Mouse (Mus musculus) kidney, postnatal 0 days (tissue): Measurements from ENCODE around the gene Ifrd1. TPM values are rescaled to one million over a fixed set of nuclear protein-coding genes. Genes with fewer than 3 reads are reported as not detected.

Experiments
- ATAC-seq: fragments of 200-750 bp; cut with Nextera tagmentation; replicated peaks from 2 replicates; pipeline ENCODE4 v1.8.0; 2017; ENCODE audit warnings: low read depth, moderate number of reproducible peaks, moderate TSS enrichment, moderate library complexity; ENCODE audit not compliant: low FRiP score
- DNase-seq: peaks from one replicate; pipeline ENCODE4 v3.0.0-alpha.2; 2016; ENCODE audit warnings: low spot score
- H3K27ac ChIP-seq: fragments of 300-500 bp; sonication (generic); 2 replicates; pipeline ENCODE4 v1.5.1; 2014; ENCODE audit warnings: mild to moderate bottlenecking
- H3K27me3 ChIP-seq: fragments of 300-500 bp; sonication (generic); 2 replicates; pipeline ENCODE4 v1.6.1; 2014; ENCODE audit warnings: low read length, mixed read lengths; ENCODE audit not compliant: insufficient read depth
- H3K36me3 ChIP-seq: fragments of 300-500 bp; sonication (generic); 2 replicates; pipeline ENCODE4 v1.6.1; 2014; ENCODE audit warnings: low read length, mixed read lengths; ENCODE audit not compliant: insufficient read depth
- H3K4me1 ChIP-seq: fragments of 300-500 bp; sonication (generic); replicated peaks from 2 replicates; pipeline ENCODE4 v1.6.1; 2014; ENCODE audit warnings: antibody characterized with exemption, low read length, mixed read lengths; ENCODE audit not compliant: insufficient read depth
- H3K4me2 ChIP-seq: fragments of 300-500 bp; sonication (generic); 2 replicates; pipeline ENCODE4 v1.6.1; 2014; ENCODE audit warnings: mild to moderate bottlenecking, low read length, moderate library complexity, mixed read lengths
- H3K4me3 ChIP-seq: fragments of 300-500 bp; sonication (generic); replicated peaks from 2 replicates; pipeline ENCODE4 v1.5.1; 2014; ENCODE audit warnings: low read depth, low read length
- H3K9ac ChIP-seq: fragments of 300-500 bp; sonication (generic); 2 replicates; pipeline ENCODE4 v1.6.1; 2014; ENCODE audit warnings: low read depth, low read length
- H3K9me3 ChIP-seq: fragments of 300-500 bp; sonication (generic); replicated peaks from 2 replicates; pipeline ENCODE4 v1.6.1; 2016; ENCODE audit warnings: low read length, inconsistent platforms, mixed read lengths
- CTCF ChIP-seq: IDR thresholded peaks from 2 replicates; pipeline ENCODE4 v1.5.1; 2016; ENCODE audit warnings: antibody characterized with exemption, low read depth, mild to moderate bottlenecking, moderate library complexity
- WGBS: fragments of 180-500 bp; shearing (Covaris S2); extraction: QIAGEN DNeasy Blood & Tissue Kit; methylation state at CpG from one replicate; pipeline ENCODE4 v1.1.7; 2014; 5-methylcytosine and 5-hydroxymethylcytosine counted together
- polyA plus RNA-seq: library from polyadenylated mRNA; unstranded; fragments of >200 nt; fragmentation: Nextera tagmentation; extraction: Ambion mirVana; gene quantifications from 2 replicates; pipeline ENCODE4 v1.2.1, GENCODE M21; 2015

Ifrd1 gene
- polyA plus RNA-seq, 1 experiment from 2014 or later: 119 TPM

DNA sequence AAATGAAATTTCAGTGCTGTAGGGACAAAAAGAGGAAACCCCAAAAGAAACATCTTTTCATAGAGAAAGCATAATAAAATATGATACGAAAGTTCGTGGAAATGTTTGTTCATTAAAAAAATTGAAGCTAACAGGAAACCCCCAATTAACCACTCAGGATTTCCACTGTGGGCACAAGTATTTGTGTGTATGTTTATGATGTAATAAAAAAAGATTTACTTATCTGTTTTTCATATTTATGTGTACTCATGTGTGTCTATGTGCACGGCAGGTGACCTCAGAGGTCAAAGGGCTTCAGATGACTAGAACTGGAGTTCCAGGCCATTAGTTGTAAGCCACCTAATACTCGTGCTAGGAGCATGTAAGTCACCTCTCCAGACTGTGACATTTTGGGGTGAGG, 24.4 kb upstream of the Ifrd1 start:
- WGBS: 45% methylated on average over 4 of the region's 4 CpGs
- Histone ChIP-seq H3K9me3 (no peaks in the 10 kb centered on the region), H3K36me3 (no peaks in the 10 kb centered on the region), H3K27me3 (no peaks in the 10 kb centered on the region), H3K9ac (no peak overlapping the region), H3K4me1 (no peaks in the 10 kb centered on the region), H3K4me2 (no peak overlapping the region), H3K4me3 (no peak overlapping the region), H3K27ac (no peak overlapping the region)
- no peak for TF ChIP-seq CTCF
- DNase-seq (no peak), ATAC-seq (no peak)

DNA sequence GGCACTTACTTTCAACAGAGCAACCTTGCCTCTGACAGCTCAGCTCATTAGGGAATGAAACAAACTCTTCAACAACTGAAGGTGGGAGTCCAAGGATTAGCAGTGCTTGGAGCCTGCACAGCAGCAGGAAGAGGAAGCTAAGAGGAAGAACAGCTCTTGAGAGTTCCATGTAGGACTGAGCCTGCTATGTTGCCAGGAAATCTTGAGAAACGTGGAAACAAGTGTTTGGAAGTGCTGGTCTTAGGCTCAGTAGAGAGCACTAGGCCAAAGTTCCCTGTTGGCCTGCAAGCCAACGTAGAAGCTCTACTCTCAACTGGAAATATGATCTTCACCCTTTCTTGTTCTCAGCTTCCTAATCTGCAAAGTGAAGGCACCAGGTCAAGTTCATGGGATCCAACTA, 20.0 kb upstream of the Ifrd1 start:
- Histone ChIP-seq H3K4me2 (no peak overlapping the region), H3K9ac (no peak overlapping the region), H3K36me3 (no peaks in the 10 kb centered on the region), H3K4me1 (no peaks in the 10 kb centered on the region), H3K27ac (no peak overlapping the region), H3K9me3 (no peaks in the 10 kb centered on the region), H3K27me3 (no peaks in the 10 kb centered on the region), H3K4me3 (no peak overlapping the region)
- ATAC-seq (no peak), DNase-seq (no peak)
- WGBS: 81% methylated on average over 2 of the region's 2 CpGs
- no peak for TF ChIP-seq CTCF

DNA sequence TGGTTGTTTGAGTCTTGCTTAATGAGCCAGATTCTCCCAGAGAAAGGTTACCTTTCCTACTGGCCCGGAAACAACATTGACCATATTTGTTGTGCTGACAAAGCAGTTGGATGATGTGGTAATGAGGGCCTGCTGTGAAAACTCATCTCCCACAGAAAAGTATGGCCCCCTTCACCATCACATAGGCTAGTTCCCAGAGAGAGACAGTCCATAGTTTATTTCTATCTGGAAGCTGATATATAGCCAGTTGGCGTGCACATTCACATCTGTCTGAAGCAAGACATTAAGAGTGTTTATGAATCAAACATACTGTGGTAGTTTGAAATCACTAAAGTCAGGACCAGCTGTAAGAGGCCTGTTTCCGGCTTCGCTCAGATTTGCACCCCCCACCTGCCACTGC, 15.4 kb upstream of the Ifrd1 start:
- H3K9ac ChIP-seq: no peak overlapping the region
- no peaks in the 10 kb centered on the region for H3K36me3 ChIP-seq
- TF ChIP-seq CTCF: no peak
- H3K9me3 ChIP-seq: no peaks in the 10 kb centered on the region
- H3K27ac ChIP-seq: no peak overlapping the region
- 68% methylated on average over 4 of the region's 4 CpGs for WGBS
- no peak overlapping the region for H3K4me3 ChIP-seq
- ATAC-seq (no peak), DNase-seq (no peak)
- no peaks in the 10 kb centered on the region for H3K4me1 ChIP-seq
- H3K27me3 ChIP-seq: no peaks in the 10 kb centered on the region
- no peak overlapping the region for H3K4me2 ChIP-seq

DNA sequence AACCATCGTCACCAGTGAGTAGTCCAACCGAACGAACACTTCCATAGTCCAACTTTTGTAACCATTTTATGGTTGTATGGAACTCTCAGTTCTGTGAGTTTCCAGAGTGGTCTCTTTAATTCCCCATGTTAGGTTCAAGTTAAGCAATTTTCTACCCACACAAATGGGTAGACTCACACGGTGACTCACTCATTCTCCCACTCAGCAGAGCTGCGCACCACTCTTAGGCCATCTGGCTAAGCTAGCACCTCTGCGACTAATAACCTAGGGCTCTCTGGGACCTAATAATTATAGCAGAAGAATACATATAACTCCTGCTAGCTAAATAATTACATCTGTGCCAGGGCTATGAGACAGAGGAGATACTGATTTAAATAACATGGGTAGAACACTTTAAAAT, 14.7 kb upstream of the Ifrd1 start:
- ATAC-seq: no peak
- no peaks in the 10 kb centered on the region for H3K9me3 ChIP-seq
- 94% methylated on average over 6 of the region's 6 CpGs for WGBS
- H3K27me3 ChIP-seq: no peaks in the 10 kb centered on the region
- H3K4me1 ChIP-seq: no peaks in the 10 kb centered on the region
- no peak overlapping the region for H3K4me3 ChIP-seq
- no peak overlapping the region for H3K27ac ChIP-seq
- no peak overlapping the region for H3K9ac ChIP-seq
- TF ChIP-seq CTCF: no peak
- H3K36me3 ChIP-seq: no peaks in the 10 kb centered on the region
- no peak for DNase-seq
- H3K4me2 ChIP-seq: no peak overlapping the region

DNA sequence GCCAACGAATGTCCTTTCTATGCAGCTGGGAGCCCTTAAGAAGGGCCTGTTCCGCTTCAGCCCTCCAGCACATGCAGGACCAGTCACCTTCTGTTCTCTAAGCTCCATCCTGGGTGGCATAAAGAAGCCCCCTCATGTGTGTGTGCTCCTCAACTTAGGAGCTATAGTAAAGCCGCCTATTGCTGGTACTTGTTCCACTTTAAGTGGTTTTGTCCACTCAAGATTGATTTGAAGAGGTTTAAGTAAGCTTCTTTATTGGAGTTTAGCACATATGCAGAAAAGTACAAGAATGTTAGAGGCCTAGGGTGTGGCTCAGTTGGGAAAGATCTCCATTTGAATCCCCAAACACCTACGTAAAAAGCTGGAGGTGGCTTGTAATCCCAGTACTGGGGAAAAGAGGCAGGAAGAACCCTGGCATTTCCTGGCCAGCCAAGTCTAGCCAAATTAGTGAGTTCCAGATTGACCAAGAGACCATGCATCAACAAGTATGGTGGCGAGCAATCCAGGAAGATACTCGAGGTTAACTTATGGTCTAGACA, 10.2 kb upstream of the Ifrd1 start:
- ATAC-seq (no peak), DNase-seq (no peak)
- Histone ChIP-seq H3K27me3 (no peaks in the 10 kb centered on the region), H3K4me2 (no peak overlapping the region), H3K4me1 (no peaks in the 10 kb centered on the region), H3K27ac (no peak overlapping the region), H3K9me3 (no peaks in the 10 kb centered on the region), H3K9ac (no peak overlapping the region), H3K36me3 (no peaks in the 10 kb centered on the region), H3K4me3 (no peak overlapping the region)
- WGBS: 90% methylated on average over 6 of the region's 6 CpGs
- no peak for TF ChIP-seq CTCF

DNA sequence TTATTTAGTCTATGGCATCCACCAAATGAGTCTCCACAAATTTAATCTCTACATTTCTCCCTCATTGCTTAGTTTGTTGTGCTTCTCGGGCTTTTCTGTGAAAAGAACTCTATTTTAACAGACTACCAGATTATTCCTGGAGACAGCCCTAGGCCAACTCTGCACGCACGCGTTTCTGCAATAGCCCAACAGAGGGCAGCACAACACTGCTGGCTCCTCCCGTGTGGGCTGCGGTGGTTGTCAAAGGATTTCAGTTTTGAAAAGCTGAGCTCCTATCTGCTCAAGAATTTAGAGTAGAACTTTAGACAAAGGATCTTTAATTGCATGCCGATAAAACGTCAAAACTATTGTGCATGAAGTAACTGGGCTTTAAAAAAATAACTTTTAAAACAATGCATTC, 8.9 kb upstream of the Ifrd1 start:
- Histone ChIP-seq H3K4me3 (no peak overlapping the region), H3K27ac (no peak overlapping the region), H3K4me2 (peak overlapping the region; percentile 24), H3K9ac (no peak overlapping the region), H3K27me3 (no peaks in the 10 kb centered on the region), H3K4me1 (no peaks in the 10 kb centered on the region), H3K36me3 (no peaks in the 10 kb centered on the region), H3K9me3 (no peaks in the 10 kb centered on the region)
- WGBS: 3% methylated on average over 8 of the region's 8 CpGs
- ATAC-seq (peak; percentile 69; the same call in 1 of the 2 replicates), DNase-seq (peak; percentile 88)
- TF ChIP-seq CTCF: peak; percentile 95

DNA sequence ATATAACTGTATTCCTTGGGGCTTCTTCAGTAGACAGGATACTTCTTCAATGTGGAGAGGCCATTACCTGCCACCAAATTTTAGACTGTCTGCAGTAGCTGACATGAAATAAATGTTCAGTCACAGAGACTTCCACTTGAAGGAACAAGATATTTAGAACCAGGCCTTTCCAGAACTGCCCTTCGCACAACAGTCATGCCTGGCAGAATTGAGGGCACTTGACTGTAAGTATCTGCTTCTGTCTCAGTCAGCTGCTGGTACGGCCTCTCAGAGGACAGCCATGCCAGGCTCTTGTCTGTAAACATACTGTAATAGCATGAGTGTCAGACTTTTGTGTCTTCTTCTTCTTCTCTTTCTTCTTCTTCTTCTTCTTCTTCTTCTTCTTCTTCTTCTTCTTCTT, 8.2 kb upstream of the Ifrd1 start:
- TF ChIP-seq CTCF: no peak
- Histone ChIP-seq H3K4me3 (no peak overlapping the region), H3K4me1 (no peaks in the 10 kb centered on the region), H3K36me3 (no peaks in the 10 kb centered on the region), H3K9ac (no peak overlapping the region), H3K9me3 (no peaks in the 10 kb centered on the region), H3K4me2 (no peak overlapping the region), H3K27me3 (no peaks in the 10 kb centered on the region), H3K27ac (no peak overlapping the region)
- DNase-seq: no peak
- 88% methylated on average over 2 of the region's 2 CpGs for WGBS
- ATAC-seq: no peak
